Mouse (Mus musculus) neural tube, embryonic 14.5 days (tissue): Measurements from ENCODE around the gene Ackr2. TPM values are rescaled to one million over a fixed set of nuclear protein-coding genes. Genes with fewer than 3 reads are reported as not detected.

Experiments used
- ATAC-seq: fragments of 200-750 bp; cut with Nextera tagmentation; 2 replicates; pipeline ENCODE4 v1.8.0; 2017; ENCODE audit warnings: low read depth, mild to moderate bottlenecking, moderate TSS enrichment, moderate library complexity
- H3K27ac ChIP-seq: fragments of 300-500 bp; sonication (generic); 2 replicates; pipeline ENCODE4 v1.5.1; 2014; ENCODE audit warnings: low read depth, mild to moderate bottlenecking, control low read depth, low read length, moderate library complexity, mixed read lengths
- H3K27me3 ChIP-seq: fragments of 300-500 bp; sonication (generic); 2 replicates; pipeline ENCODE4 v1.6.1; 2014; ENCODE audit warnings: low read length; ENCODE audit not compliant: control insufficient read depth, insufficient read depth
- H3K36me3 ChIP-seq: fragments of 300-500 bp; sonication (generic); 2 replicates; pipeline ENCODE4 v1.6.1; 2014; ENCODE audit warnings: low read length, mixed read lengths; ENCODE audit not compliant: control insufficient read depth, insufficient read depth
- H3K4me1 ChIP-seq: fragments of 300-500 bp; sonication (generic); 2 replicates; pipeline ENCODE4 v1.6.1; 2014; ENCODE audit warnings: low read length; ENCODE audit not compliant: control insufficient read depth, insufficient read depth
- H3K4me2 ChIP-seq: fragments of 300-500 bp; sonication (generic); 2 replicates; pipeline ENCODE4 v1.6.1; 2014; ENCODE audit warnings: mild to moderate bottlenecking, low read depth, low read length, control low read depth
- H3K4me3 ChIP-seq: fragments of 300-500 bp; sonication (generic); 2 replicates; pipeline ENCODE4 v1.5.1; 2014; ENCODE audit warnings: low read depth, low read length, control low read depth, mixed read lengths
- H3K9ac ChIP-seq: fragments of 300-500 bp; sonication (generic); replicated peaks from 2 replicates; pipeline ENCODE4 v1.6.1; 2014; ENCODE audit warnings: low read depth, mild to moderate bottlenecking, control low read depth, low read length, mixed read lengths
- H3K9me3 ChIP-seq: fragments of 300-500 bp; sonication (generic); 2 replicates; pipeline ENCODE4 v1.6.1; 2016; ENCODE audit warnings: low read length; ENCODE audit not compliant: control insufficient read depth
- WGBS: fragments of 180-500 bp; shearing (Covaris S2); extraction: QIAGEN DNeasy Blood & Tissue Kit; methylation state at CpG from one replicate; pipeline ENCODE4 v1.1.7; 2014; 5-methylcytosine and 5-hydroxymethylcytosine counted together
- polyA plus RNA-seq: library from polyadenylated mRNA; unstranded; fragments of >200 nt; fragmentation: Nextera tagmentation; extraction: Ambion mirVana; gene quantifications from 2 replicates; pipeline ENCODE4 v1.2.1, GENCODE M21; 2014

Gene Ackr2
- polyA plus RNA-seq, 1 experiment from 2014 or later: 1.6 TPM

GRCm38 (mm10) chr9:121899306-121899705 is 1.2 kb downstream of the Ackr2 start:
- WGBS: 75% methylated on average over 6 of the region's 6 CpGs
- no peak overlapping the region for H3K9ac ChIP-seq
- ATAC-seq: no peak
- no peaks in the 10 kb centered on the region for H3K27me3 ChIP-seq
- H3K4me3 ChIP-seq: no peak overlapping the region
- H3K4me1 ChIP-seq: no peaks in the 10 kb centered on the region
- H3K27ac ChIP-seq: no peak overlapping the region
- H3K36me3 ChIP-seq: no peaks in the 10 kb centered on the region
- H3K9me3 ChIP-seq: no peaks in the 10 kb centered on the region
- no peak overlapping the region for H3K4me2 ChIP-seq

- no peak overlapping the region for H3K9ac ChIP-seq
- no peaks in the 10 kb centered on the region for H3K36me3 ChIP-seq
- H3K4me2 ChIP-seq: no peak overlapping the region
- H3K4me1 ChIP-seq: no peaks in the 10 kb centered on the region
- WGBS: 80% methylated on average over 5 of the region's 5 CpGs
- no peaks in the 10 kb centered on the region for H3K27me3 ChIP-seq
- no peak overlapping the region for H3K27ac ChIP-seq
- H3K4me3 ChIP-seq: no peak overlapping the region
- no peak for ATAC-seq
- no peaks in the 10 kb centered on the region for H3K9me3 ChIP-seq
Observed at GRCm38 (mm10) chr9:121900282-121900855, 2.2 kb downstream of the Ackr2 start.

GRCm38 (mm10) chr9:121901710-121902700 is 3.9 kb downstream of the Ackr2 start:
- Histone ChIP-seq H3K4me1 (no peaks in the 10 kb centered on the region), H3K9me3 (no peaks in the 10 kb centered on the region), H3K4me2 (no peak overlapping the region), H3K27ac (no peak overlapping the region), H3K36me3 (no peaks in the 10 kb centered on the region), H3K4me3 (no peak overlapping the region), H3K27me3 (no peaks in the 10 kb centered on the region), H3K9ac (no peak overlapping the region)
- no peak for ATAC-seq
- WGBS: 70% methylated on average over 5 of the region's 5 CpGs

GRCm38 (mm10) chr9:121903476-121904305 is 5.5 kb downstream of the Ackr2 start:
- H3K9ac ChIP-seq: no peak overlapping the region
- H3K4me1 ChIP-seq: no peaks in the 10 kb centered on the region
- ATAC-seq: no peak
- no peaks in the 10 kb centered on the region for H3K27me3 ChIP-seq
- 79% methylated on average over 8 of the region's 8 CpGs for WGBS
- H3K9me3 ChIP-seq: no peaks in the 10 kb centered on the region
- no peak overlapping the region for H3K4me2 ChIP-seq
- H3K27ac ChIP-seq: no peak overlapping the region
- H3K36me3 ChIP-seq: no peaks in the 10 kb centered on the region
- no peak overlapping the region for H3K4me3 ChIP-seq

- Histone ChIP-seq H3K27me3 (no peaks in the 10 kb centered on the region), H3K4me3 (no peak overlapping the region), H3K27ac (no peak overlapping the region), H3K9ac (no peak overlapping the region), H3K4me1 (no peaks in the 10 kb centered on the region), H3K9me3 (no peaks in the 10 kb centered on the region), H3K4me2 (no peak overlapping the region), H3K36me3 (no peaks in the 10 kb centered on the region)
- WGBS: 89% methylated on average over 4 of the region's 4 CpGs
- no peak for ATAC-seq
Observed at GRCm38 (mm10) chr9:121904319-121904718, 6.2 kb downstream of the Ackr2 start.

GRCm38 (mm10) chr9:121904946-121905345 is 6.8 kb downstream of the Ackr2 start:
- WGBS: 93% methylated on average over 7 of the region's 7 CpGs
- no peak overlapping the region for H3K9ac ChIP-seq
- no peaks in the 10 kb centered on the region for H3K9me3 ChIP-seq
- H3K36me3 ChIP-seq: no peaks in the 10 kb centered on the region
- H3K27me3 ChIP-seq: no peaks in the 10 kb centered on the region
- H3K4me3 ChIP-seq: no peak overlapping the region
- no peak overlapping the region for H3K4me2 ChIP-seq
- no peak overlapping the region for H3K27ac ChIP-seq
- H3K4me1 ChIP-seq: no peaks in the 10 kb centered on the region
- ATAC-seq: no peak

GRCm38 (mm10) chr9:121905556-121906185 is 7.5 kb downstream of the Ackr2 start:
- Histone ChIP-seq H3K27me3 (no peaks in the 10 kb centered on the region), H3K4me3 (no peak overlapping the region), H3K9me3 (no peaks in the 10 kb centered on the region), H3K4me2 (no peak overlapping the region), H3K4me1 (no peaks in the 10 kb centered on the region), H3K9ac (no peak overlapping the region), H3K36me3 (no peaks in the 10 kb centered on the region), H3K27ac (no peak overlapping the region)
- 87% methylated on average over 4 of the region's 4 CpGs for WGBS
- ATAC-seq: no peak

- Histone ChIP-seq H3K9me3 (no peaks in the 10 kb centered on the region), H3K4me1 (no peaks in the 10 kb centered on the region), H3K27me3 (no peaks in the 10 kb centered on the region), H3K9ac (no peak overlapping the region), H3K27ac (no peak overlapping the region), H3K4me2 (no peak overlapping the region), H3K36me3 (no peaks in the 10 kb centered on the region), H3K4me3 (no peak overlapping the region)
- no peak for ATAC-seq
- 90% methylated on average over 5 of the region's 5 CpGs for WGBS
Observed at GRCm38 (mm10) chr9:121906456-121906855, 8.3 kb downstream of the Ackr2 start.
